Mouse (Mus musculus) gastrocnemius, postnatal 14 days (tissue): Measurements from ENCODE around the gene Tfeb. TPM values are rescaled to one million over a fixed set of nuclear protein-coding genes. Genes with fewer than 3 reads are reported as not detected.

ENCODE experiments used
- DNase-seq: peaks from one replicate; pipeline ENCODE4 v3.0.0; 2021; ENCODE audit warnings: mixed read lengths
- intact Hi-C: fragments of 180-260 bp; cut with DNase I; formaldehyde crosslinking; loops from one replicate; pipeline ENCODE4 v1.15.1; 2025; ENCODE audit warnings: low total_unique reads
- total RNA-seq, 2 experiments: library from RNA; stranded (reverse); gene quantifications; 2 replicates each; pipeline ENCODE4 v1.2.3; 2021

The Tfeb gene
- total RNA-seq, 2 experiments from 2014 or later: 60.0 to 66.0 TPM

DNA sequence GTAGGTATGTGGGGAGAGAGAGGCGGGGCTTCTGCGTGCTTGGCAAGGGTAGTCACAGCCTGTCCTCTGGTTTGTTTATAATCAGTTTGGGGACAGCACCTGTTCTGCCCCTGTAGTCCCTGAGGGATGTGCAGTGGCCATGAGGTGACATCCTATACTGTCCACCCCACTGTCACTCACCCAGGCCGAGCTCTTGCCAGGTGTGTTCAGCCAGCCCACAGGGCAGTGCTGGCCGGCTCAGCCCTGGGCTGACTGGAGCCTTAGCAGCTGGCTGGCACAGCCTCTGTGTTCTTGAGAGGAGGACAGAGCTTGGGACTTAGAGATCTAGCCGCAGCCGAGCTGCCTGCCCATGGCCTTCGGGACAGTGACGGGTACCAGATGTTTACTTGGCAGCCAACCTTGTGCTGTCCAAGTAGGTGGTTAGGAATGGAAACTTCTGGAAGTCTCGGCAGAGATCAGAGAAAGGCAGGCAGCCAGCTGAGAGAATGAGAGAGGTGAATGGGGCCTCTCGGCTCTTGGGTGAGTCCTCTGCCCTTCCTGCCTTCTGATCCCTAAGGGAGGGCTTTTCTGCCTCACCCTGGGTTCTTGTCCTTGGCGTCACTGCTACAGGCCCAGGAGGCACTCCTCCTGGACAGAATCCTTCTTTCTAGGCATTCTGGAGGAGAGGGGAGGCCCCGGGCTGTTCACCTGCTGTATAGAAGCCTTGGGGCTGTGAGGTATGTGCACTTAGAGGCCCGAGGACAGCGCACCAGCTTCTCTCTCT is 12.1 kb downstream of the Tfeb start:
- intact Hi-C loops: no loop called here

DNA sequence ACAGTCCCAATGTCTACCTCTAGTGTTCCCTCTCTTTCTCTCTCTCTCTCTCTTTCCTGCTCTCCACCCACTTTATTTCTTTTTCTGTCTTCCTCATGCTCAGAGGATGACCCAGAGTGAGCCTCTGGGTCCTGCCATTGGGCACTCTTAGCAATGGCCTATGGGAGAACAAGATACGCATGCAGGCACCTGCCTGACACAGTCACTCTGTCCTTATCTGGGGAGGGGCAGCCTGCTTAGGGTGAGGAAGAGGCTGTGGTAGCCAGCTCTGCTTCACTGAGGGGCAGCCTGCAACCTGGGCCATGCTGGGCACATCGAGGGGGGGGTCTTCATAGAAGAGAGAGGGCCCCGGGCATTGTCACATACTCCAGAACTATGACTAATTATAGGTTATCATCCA is 12.8 kb downstream of the Tfeb start:
- intact Hi-C loops: no loop called here
- no peak for DNase-seq

More for the DNA sequence above, 12.1 kb downstream of the Tfeb start:
- peak; percentile 82 for DNase-seq

GRCm38 (mm10) chr17:47750101-47750500 is 13.3 kb downstream of the Tfeb start:
- intact Hi-C loops: no loop called here
- no peak for DNase-seq

GRCm38 (mm10) chr17:47751811-47752210 is 15.0 kb downstream of the Tfeb start:
- intact Hi-C loops: no loop called here
- DNase-seq: no peak

DNA sequence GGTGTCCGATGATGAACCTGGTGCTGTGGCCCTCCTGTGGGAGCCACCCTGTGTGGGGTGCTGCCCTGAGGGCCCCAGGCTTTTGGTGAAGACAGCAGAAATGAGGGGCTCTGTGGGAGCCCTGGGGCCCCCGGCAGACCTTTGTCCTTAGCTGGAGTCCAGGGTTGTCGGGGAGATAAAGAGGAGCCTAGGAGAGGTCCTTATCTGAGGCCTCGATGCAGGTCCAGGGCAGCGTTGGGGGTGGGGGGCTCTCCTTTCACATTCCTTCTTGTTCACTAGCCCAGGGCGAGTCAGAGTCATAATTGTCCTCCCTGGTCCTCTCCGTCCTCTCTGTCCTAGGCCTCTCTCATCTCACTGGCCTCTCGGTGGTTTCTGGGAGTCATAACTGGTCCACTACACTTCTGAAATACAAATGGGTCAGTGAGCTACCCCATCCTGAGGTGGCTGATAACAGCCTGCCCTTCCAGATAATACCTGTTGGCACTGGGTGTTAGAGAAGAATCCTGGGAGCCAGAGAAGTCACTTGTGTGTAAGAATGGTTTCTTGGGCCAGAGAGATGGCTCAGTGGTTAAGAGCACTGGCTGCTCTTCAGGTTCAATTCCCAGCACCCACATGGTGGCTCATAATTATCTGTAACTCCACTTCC is 16.4 kb downstream of the Tfeb start:
- intact Hi-C loops: no loop called here
- DNase-seq: no peak

DNA sequence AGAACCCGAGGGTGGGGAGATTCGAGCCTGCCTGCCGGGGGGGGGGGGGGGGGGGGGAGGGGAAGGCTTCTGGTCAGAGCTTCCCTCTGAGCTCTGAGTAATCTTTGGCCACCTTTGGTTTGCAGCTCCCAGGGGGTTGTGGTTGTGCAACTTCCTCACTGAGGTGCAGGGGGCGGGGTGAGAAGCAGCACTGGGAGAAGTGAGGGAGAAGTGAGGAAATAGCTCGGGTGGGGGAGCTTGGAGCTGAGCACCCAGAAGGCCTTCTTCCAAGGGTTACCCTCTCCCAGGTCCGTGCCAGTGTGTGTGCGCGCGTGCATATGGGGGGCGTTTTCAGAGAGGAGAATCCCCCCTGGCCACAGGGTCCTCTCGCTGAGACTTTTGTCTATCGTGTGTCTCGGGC is 17.4 kb downstream of the Tfeb start:
- intact Hi-C loops: no loop called here
- DNase-seq: peak; percentile 70

DNA sequence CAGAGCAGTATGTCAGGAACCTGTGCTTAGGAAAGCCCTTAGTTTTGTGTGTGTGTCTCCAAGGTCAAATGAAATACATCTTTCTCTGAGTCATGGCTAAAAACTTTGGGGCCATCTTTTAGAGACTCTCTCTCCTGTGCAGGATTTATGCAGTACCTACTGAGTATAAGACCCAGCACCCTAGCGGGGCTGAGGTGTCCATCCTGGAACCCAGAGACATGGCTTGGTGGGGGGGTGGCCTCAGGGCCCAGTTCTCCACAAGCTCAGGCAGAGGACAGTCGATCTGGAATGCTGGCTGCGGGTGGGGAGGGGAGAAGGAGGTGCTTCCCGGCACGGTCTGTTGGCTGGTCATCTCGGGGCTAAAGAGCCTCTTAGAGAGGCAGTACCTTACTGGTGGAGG is 19.5 kb downstream of the Tfeb start:
- intact Hi-C loops: no loop called here
- no peak for DNase-seq

DNA sequence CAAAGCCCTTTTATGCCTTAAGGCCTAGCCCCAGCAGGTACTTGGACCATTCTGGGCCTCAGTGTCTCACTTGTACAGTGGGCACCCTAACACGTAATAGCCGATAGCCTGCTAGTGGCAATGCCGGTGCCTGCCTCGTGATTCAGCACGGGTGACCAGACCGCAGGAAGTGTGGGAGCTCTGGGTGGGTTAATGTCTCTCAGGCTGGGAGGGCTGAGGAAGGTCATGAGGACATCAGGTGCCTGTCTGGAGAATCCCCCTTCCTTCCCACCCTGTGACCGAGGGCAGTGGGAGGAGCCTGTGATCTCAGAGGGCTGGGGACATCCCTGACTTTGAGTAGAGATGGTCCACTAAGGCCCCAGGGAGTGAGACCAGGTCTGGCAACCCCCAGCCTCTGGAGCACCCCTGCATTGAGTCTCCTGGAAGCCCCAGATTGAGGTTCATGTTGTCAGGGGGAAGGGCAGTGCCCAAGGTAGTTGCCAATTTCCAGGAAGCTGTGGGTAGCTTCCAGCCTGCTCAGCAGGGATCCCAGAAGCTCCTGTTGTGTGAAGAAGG is 20.3 kb downstream of the Tfeb start:
- intact Hi-C loops: no loop called here
- DNase-seq: no peak

DNA sequence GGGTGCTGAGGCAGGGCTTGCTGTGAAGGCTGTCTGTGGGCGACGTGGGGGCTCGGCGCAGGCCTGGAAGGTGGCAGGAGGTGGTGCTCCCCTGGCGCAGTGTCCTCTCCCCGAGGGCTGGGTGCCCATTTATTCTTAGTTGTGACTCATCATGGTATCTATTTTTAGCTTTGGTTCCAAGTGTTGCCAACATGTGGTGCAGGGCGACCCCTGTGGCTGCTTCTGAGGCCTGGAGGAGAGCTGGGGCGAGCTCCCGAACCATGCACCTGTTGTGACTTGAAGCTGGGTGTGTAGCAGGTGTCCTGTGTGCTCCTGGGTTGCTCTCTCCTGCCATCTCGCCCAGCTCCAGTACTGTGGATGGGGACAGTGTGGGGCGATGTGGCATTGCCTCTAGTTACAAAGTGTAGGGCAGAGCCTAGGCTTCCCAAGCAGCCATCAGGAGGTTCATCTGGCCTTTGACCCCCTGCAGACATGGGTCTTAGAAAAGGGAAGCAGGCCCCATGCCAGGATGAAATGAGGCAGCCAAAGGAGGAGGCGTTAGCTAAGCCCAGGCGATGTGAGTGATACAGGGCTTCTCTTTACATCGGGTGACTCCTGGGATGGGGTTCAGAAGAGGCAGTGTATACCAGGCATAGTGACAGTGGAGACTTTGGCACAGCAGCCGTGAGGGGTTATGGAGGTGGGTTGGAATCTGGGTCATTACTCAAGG is 23.0 kb downstream of the Tfeb start:
- peak; percentile 75 for DNase-seq
- intact Hi-C loops: no loop called here

DNA sequence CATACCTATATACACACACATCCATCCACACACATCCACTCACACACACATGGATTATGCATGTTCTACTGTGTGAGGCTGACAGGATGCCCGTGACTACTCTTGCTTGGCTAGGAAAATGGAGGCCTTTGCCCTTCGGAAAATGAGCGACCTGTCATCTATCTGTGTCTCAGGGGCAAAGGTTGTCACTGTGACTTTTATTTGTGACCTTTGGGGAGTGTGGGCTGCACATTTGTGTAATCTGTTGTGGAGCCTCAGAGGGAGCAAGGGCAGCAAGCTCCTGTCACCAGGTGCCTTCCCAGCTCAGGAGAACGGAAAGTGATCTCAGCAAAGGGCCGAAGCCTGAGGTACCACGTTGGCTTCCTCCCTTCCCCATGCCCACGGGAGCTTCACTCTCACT is 25.2 kb downstream of the Tfeb start:
- DNase-seq: no peak
- intact Hi-C loops: no loop called here

- intact Hi-C loops: no loop called here
Measured at GRCm38 (mm10) chr17:47762518-47763340, 25.9 kb downstream of the Tfeb start.

GRCm38 (mm10) chr17:47765986-47766385 is 29.2 kb downstream of the Tfeb start:
- DNase-seq: no peak
- intact Hi-C loops: no loop called here

More at GRCm38 (mm10) chr17:47762518-47763340, 25.9 kb downstream of the Tfeb start:
- DNase-seq: peak; percentile 79

GRCm38 (mm10) chr17:47766407-47767043 is 29.7 kb downstream of the Tfeb start:
- intact Hi-C loops: no loop called here
- no peak for DNase-seq

DNA sequence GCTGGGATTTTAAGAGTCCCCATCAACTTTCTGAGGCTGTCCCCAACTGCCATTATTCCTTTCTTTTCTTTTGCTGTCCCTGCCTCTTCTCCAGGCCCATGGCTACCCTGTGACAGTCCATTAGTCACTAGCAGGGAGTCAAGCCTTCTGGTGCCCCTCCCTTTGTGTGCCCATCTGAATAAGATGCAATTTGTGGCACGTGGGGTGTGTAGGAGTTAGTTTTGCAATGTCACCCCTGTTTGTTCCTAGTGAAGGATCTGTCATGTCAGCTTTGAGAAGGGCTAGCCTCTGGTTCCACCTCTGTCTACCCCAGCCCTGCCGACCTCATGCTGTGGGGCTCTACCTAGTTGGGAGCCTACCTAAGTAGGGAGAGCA is 30.2 kb downstream of the Tfeb start:
- no peak for DNase-seq
- intact Hi-C loops: no loop called here

- DNase-seq: no peak
- intact Hi-C loops: no loop called here
Measured at GRCm38 (mm10) chr17:47767456-47768141, 30.8 kb downstream of the Tfeb start.

GRCm38 (mm10) chr17:47768707-47769276 is 32.0 kb downstream of the Tfeb start:
- DNase-seq: peak; percentile 59

DNA sequence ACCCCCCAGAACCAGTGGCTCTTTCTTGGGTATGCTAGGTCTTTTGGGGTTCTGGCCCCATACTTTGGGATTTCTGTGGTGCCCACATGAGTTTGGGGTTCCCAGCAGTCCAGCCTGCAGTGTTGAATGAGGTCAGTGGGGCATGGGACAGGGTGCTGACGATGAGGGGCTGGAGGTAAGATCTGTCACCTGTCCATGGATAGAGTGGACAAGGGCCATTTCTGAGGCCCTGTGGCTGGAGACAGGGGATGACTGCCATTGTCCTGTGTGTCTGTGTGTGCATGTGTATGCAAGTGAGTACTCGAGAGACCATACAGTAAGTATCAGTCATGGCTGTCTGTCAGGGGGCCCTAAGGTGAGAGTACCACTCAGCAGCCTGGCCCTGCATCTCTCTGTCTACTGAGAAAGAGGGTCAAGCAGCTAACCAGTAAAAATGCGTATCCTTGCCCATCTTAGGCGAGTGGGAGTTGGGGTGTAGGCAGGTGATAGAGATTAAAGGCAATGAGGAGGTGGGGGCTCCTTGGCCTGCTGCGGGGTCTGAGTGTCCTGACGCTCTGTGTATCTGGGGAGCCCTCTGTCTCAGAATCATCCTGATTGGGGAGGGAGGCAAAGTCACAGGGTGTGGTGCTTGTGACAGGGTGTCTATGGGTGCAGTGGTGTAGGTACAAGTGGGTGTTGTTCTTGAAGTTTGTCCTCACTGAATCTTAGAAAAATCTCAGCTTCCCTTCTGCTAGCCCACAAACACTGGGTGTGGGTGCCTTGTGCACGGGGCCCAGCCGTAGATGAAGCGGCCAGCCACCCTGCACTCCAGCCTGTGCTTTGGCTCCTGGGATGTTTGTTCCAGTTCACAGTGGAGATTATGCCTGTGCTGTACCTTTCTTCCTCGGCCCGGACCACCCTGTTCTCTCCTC is 32.8 kb downstream of the Tfeb start:
- DNase-seq: no peak
- intact Hi-C loops: no loop called here

More at GRCm38 (mm10) chr17:47768707-47769276, 32.0 kb downstream of the Tfeb start:
- intact Hi-C loops: no loop called here
